Mouse (Mus musculus) small intestine, adult 2 months (tissue): ENCODE results near the gene Nop10.

ENCODE experiments used
- CTCF ChIP-seq: fragments of 200-500 bp; IDR thresholded peaks from 2 replicates; pipeline ENCODE4 v1.5.1; 2012; ENCODE audit warnings: low read depth, mild to moderate bottlenecking, control low read depth, inconsistent platforms, low read length, moderate library complexity, mixed read lengths; ENCODE audit not compliant: insufficient replicate concordance, insufficient read length; ENCODE audit errors: extremely low read depth
- POLR2A ChIP-seq: fragments of 200-500 bp; IDR thresholded peaks from 2 replicates; pipeline ENCODE4 v1.6.1; 2012; ENCODE audit warnings: low read depth, mild to moderate bottlenecking, control low read depth, inconsistent platforms, low read length, moderate library complexity

GRCm38 (mm10) chr2:112224356-112224755 is 37.4 kb upstream of the Nop10 start:
- TF ChIP-seq POLR2A (no peak), CTCF (no peak)
